Mouse (Mus musculus) limb, embryonic 11.5 days (tissue): ENCODE measurements at regions not wholly inside any gene's neighbourhood (a gene's known extent, or its start where the extent isn't known, plus 50 kb on each side); places are given as distances from the start of the nearest gene placed in this dataset.

ENCODE experiments used
- ATAC-seq: fragments of 200-750 bp; cut with Nextera tagmentation; 2 replicates; pipeline ENCODE4 v1.8.0; 2017; ENCODE audit warnings: low read depth; ENCODE audit not compliant: insufficient number of reproducible peaks, low FRiP score, low TSS enrichment
- DNase-seq: peaks from one replicate; pipeline ENCODE4 v3.0.0-alpha.2; 2015; ENCODE audit warnings: low spot score
- H3K27ac ChIP-seq: fragments of 300-500 bp; sonication (generic); replicated peaks from 2 replicates; pipeline ENCODE4 v1.5.1; 2014; ENCODE audit warnings: low read depth, mild to moderate bottlenecking, low read length
- H3K27me3 ChIP-seq: fragments of 300-500 bp; sonication (generic); 2 replicates; pipeline ENCODE4 v1.6.1; 2014; ENCODE audit warnings: mild to moderate bottlenecking, low read length, mixed read lengths; ENCODE audit not compliant: control insufficient read depth, insufficient read depth
- H3K36me3 ChIP-seq: fragments of 300-500 bp; sonication (generic); 2 replicates; pipeline ENCODE4 v1.6.1; 2014; ENCODE audit warnings: mild to moderate bottlenecking, low read length, moderate library complexity, mixed read lengths; ENCODE audit not compliant: control insufficient read depth, insufficient read depth
- H3K4me1 ChIP-seq: fragments of 300-500 bp; sonication (generic); 2 replicates; pipeline ENCODE4 v1.6.1; 2014; ENCODE audit warnings: low read length, mixed read lengths; ENCODE audit not compliant: control insufficient read depth, insufficient read depth
- H3K4me2 ChIP-seq: fragments of 300-500 bp; sonication (generic); 2 replicates; pipeline ENCODE4 v1.6.1; 2014; ENCODE audit warnings: low read depth, mild to moderate bottlenecking, moderate library complexity; ENCODE audit not compliant: severe bottlenecking
- H3K4me3 ChIP-seq: fragments of 300-500 bp; sonication (generic); 2 replicates; pipeline ENCODE4 v1.5.1; 2014; ENCODE audit warnings: low read depth, low read length
- H3K9ac ChIP-seq: fragments of 300-500 bp; sonication (generic); 2 replicates; pipeline ENCODE4 v1.6.1; 2014; ENCODE audit warnings: mild to moderate bottlenecking, low read length
- H3K9me3 ChIP-seq: fragments of 300-500 bp; sonication (generic); 2 replicates; pipeline ENCODE4 v1.6.1; 2016; ENCODE audit warnings: low read length; ENCODE audit not compliant: control insufficient read depth
- WGBS: fragments of 180-500 bp; shearing (Covaris S2); extraction: QIAGEN DNeasy Blood & Tissue Kit; methylation state at CpG from one replicate; pipeline ENCODE4 v1.1.7; 2014; 5-methylcytosine and 5-hydroxymethylcytosine counted together

DNA sequence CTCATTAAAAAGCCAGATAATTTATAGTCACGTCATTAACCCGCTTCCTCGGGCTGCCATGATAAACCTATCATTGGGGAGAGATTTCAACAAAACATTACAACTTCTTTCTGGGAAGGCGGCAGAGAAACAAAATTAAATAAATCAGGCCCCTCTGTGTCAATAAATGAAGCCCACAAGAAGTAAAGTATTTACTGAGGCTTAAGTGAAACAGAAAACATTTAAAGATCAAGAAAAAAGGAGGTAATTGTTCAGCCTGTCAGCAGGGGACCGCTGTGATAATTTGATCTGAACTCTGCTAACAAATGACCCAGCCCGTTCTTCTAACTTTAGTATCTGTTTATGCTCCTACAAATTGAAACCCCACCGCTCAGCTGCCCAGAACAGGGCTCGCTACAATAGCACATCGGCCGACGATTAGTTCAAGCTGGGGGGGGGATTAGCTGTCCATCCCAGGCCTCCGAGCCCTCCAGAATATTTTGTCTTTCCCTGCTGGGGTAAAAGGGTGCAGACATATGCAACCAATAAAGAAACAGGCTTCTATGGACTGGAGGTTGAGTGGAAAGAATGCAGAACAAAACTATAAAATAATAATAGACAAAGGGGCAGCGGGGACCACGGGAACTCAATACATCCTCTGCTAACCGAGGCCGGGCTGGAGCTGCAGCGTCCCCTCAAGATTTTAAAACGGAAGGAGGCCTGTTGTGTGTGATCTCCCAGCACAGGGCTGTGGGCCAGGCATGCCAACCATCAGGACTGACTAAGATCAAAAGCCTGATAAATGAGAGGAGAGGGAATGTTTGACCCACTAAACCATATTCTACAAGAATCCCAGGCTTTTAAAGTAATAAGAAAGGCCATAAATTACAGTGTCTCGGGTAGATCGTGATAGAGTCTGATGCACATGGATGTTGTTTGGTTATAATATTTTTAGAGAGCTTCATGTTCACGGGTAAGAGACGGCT lies 242.8 kb upstream of the Irx5 start:
- H3K27me3 ChIP-seq, result peaks cover 31% of the 10 kb centered on the region
- H3K9me3 ChIP-seq, result no peaks in the 10 kb centered on the region
- DNase-seq (peak; percentile 73), ATAC-seq (peak; percentile 77)
- no peaks in the 10 kb centered on the region for H3K36me3 ChIP-seq
- WGBS, result 7% methylated on average over 22 of the region's 22 CpGs
- peaks cover 16% of the 10 kb centered on the region for H3K4me1 ChIP-seq
- H3K4me3 ChIP-seq, result no peak overlapping the region
- no peak overlapping the region for H3K9ac ChIP-seq
- H3K4me2 ChIP-seq, result peak overlapping the region; percentile 27
- no peak overlapping the region for H3K27ac ChIP-seq

DNA sequence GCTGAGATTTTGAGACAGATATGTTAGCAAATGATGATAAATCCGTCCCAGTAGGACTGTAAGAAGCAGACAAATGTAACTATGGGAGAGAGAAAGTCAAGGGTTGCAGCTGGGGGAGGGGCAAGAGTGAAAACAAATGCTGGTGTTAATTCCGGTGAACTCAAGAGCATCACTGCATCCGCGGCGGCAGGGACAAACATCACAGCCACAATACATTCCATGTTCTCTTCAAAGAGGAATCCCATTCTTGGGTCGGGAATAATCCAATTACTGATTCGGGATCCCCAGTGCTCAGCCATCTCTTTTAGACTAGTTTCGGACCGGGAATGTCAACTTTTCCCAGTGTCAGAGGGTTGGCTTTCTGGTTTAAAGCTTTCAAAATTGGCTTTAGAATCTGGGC lies 243.5 kb upstream of the Irx5 start:
- H3K4me3 ChIP-seq, result no peak overlapping the region
- peaks cover 16% of the 10 kb centered on the region for H3K4me1 ChIP-seq
- DNase-seq (peak; percentile 73), ATAC-seq (peak; percentile 35; the same call in 1 of the 2 replicates)
- H3K9me3 ChIP-seq, result no peaks in the 10 kb centered on the region
- H3K9ac ChIP-seq, result no peak overlapping the region
- H3K4me2 ChIP-seq, result peak overlapping the region; percentile 27; the same call in 1 of the 2 replicates
- no peak overlapping the region for H3K27ac ChIP-seq
- H3K27me3 ChIP-seq, result peaks cover 25% of the 10 kb centered on the region
- 2% methylated on average over 9 of the region's 9 CpGs for WGBS
- no peaks in the 10 kb centered on the region for H3K36me3 ChIP-seq

GRCm38 (mm10) chr8:92113386-92113785 lies 244.0 kb upstream of the Irx5 start:
- Histone ChIP-seq H3K4me1 (peaks cover 16% of the 10 kb centered on the region), H3K36me3 (no peaks in the 10 kb centered on the region), H3K27ac (no peak overlapping the region), H3K4me3 (no peak overlapping the region), H3K4me2 (no peak overlapping the region), H3K9ac (no peak overlapping the region), H3K9me3 (no peaks in the 10 kb centered on the region), H3K27me3 (peaks cover 21% of the 10 kb centered on the region)
- WGBS, result 11% methylated on average over 4 of the region's 4 CpGs
- DNase-seq (peak; percentile 51), ATAC-seq (peak; percentile 39; the same call in 1 of the 2 replicates)

DNA sequence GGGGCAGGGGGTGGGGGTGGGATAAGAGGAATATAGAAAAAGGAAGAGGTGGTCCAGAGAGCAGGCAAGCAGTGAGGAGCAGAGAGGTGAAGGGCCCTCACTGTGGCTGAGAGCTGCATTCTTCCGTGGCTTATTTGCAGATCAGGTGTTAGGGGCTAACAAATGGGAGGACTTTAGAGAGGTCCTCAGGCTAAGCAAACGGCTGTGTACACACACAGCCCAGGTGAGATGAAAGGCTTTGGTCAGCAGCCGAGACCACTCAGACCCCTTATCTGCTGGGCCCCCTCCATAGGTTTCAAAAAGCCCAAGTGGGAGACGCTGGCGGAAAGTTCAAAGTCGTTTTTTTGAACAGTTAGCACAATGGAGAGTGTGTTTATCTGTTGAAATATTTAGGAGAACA lies 252.9 kb upstream of the Irx5 start:
- Histone ChIP-seq H3K4me1 (no peaks in the 10 kb centered on the region), H3K36me3 (no peaks in the 10 kb centered on the region), H3K4me3 (no peak overlapping the region), H3K27me3 (peaks cover 6% of the 10 kb centered on the region; the same call in 1 of the 2 replicates), H3K9me3 (no peaks in the 10 kb centered on the region), H3K27ac (no peak overlapping the region), H3K9ac (no peak overlapping the region), H3K4me2 (no peak overlapping the region)
- 46% methylated on average over 6 of the region's 6 CpGs for WGBS
- DNase-seq, result no peak
- ATAC-seq, result no peak

- H3K36me3 ChIP-seq, result no peaks in the 10 kb centered on the region
- H3K9ac ChIP-seq, result no peak overlapping the region
- no peak for ATAC-seq
- no peak overlapping the region for H3K4me2 ChIP-seq
- no peak overlapping the region for H3K4me3 ChIP-seq
- H3K27ac ChIP-seq, result no peak overlapping the region
- WGBS, result 89% methylated on average over 4 of the region's 4 CpGs
- no peaks in the 10 kb centered on the region for H3K9me3 ChIP-seq
- peaks cover 9% of the 10 kb centered on the region; the same call in 1 of the 2 replicates for H3K27me3 ChIP-seq
- H3K4me1 ChIP-seq, result no peaks in the 10 kb centered on the region
- DNase-seq, result no peak
These were observed 254.9 kb upstream of the Irx5 start for GRCm38 (mm10) chr8:92102521-92102920.

DNA sequence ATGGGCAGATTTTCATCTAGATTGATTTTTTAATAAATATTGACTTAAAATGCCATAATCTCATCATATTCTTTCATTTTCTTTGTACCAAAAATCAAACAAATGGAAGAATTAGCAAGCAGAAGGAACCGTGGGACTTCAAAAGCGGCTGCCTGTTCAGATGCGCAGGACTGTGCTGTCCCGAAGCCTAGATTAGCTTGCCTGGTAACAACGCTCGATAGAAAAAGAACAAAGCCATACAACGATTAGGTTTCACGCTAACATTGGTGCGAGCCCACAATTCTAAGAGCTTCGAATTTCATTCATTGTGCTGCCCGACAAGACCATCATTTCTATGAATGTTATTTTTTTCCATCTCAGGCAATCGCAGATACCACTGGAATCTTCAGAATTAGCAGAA lies 262.1 kb upstream of the Irx5 start:
- H3K9me3 ChIP-seq, result no peaks in the 10 kb centered on the region

DNA sequence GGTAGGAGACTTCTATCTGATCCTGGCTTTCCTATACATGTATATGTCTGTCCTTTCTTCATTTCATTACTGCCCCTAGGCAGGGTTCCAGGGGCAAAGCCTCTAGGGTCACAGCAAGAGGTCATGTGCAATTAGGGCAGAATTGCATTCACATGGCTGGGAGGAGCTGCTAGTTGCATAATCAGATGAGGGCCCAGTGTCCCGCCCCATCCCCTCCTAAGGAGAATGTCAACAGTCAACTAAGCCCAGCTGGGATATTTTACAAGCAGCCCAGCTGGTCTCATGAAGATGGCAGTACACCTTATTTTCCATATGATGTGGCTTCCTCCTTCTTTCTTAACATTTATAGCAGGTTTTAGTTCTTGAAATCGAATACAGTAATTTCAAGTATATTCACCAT lies 273.3 kb upstream of the Irx5 start:
- H3K27me3 ChIP-seq, result peaks cover 3% of the 10 kb centered on the region; the same call in 1 of the 2 replicates

More for the DNA sequence above, 262.1 kb upstream of the Irx5 start:
- no peak for DNase-seq
- ATAC-seq, result no peak
- no peak overlapping the region for H3K9ac ChIP-seq
- 91% methylated on average over 12 of the region's 12 CpGs for WGBS
- H3K4me1 ChIP-seq, result no peaks in the 10 kb centered on the region
- H3K4me2 ChIP-seq, result no peak overlapping the region
- H3K36me3 ChIP-seq, result no peaks in the 10 kb centered on the region
- no peak overlapping the region for H3K27ac ChIP-seq
- no peak overlapping the region for H3K4me3 ChIP-seq
- peaks cover 6% of the 10 kb centered on the region; the same call in 1 of the 2 replicates for H3K27me3 ChIP-seq

GRCm38 (mm10) chr8:92081900-92082299 lies 275.5 kb upstream of the Irx5 start:
- Histone ChIP-seq H3K9me3 (no peaks in the 10 kb centered on the region), H3K36me3 (no peaks in the 10 kb centered on the region), H3K4me1 (no peaks in the 10 kb centered on the region), H3K9ac (no peak overlapping the region), H3K4me2 (no peak overlapping the region), H3K27ac (no peak overlapping the region), H3K4me3 (no peak overlapping the region), H3K27me3 (peaks cover 5% of the 10 kb centered on the region; the same call in 1 of the 2 replicates)
- ATAC-seq (no peak), DNase-seq (no peak)
- 90% methylated on average over 6 of the region's 6 CpGs for WGBS

More for the DNA sequence above, 273.3 kb upstream of the Irx5 start:
- Histone ChIP-seq H3K9me3 (no peaks in the 10 kb centered on the region), H3K4me1 (no peaks in the 10 kb centered on the region), H3K9ac (no peak overlapping the region), H3K27ac (no peak overlapping the region), H3K4me3 (no peak overlapping the region), H3K4me2 (no peak overlapping the region), H3K36me3 (no peaks in the 10 kb centered on the region)
- no peak for ATAC-seq
- no peak for DNase-seq
- WGBS, result 57% methylated on average over 2 of the region's 2 CpGs
